Mouse (Mus musculus) CD4-positive naive resting alpha-beta T cell, adult 76 days (primary cell): Measurements from ENCODE around the gene Cryga. TPM values are rescaled to one million over a fixed set of nuclear protein-coding genes. Genes with fewer than 3 reads are reported as not detected.

Experiments used
- total RNA-seq: library from RNA; stranded (reverse); gene quantifications from one replicate; pipeline ENCODE4 v1.2.4, GENCODE M21; 2023

Gene Cryga
- not detected for total RNA-seq

DNA sequence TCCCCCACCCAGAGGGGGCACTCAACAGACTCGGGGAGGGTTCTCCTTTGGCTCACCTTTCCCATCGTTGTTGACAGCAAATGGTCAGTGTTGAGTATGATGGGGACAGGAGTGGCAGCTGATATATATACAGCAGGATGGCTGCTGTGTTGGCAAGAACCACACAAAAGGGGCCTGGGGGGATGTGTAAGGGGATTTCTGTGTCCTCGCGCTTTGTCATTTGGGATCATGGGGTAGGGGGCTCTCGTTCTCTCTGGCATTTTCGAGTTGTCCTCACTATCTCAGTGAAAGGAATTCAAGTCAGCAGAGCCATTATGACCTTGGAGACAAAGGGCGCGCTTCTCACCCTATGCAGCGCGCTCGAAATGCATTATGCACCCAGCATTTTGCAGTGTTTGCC lies at the start of gene Cryga:
Gene Cryga, minus strand, starts transcription at position 101 of the 400 bp plus-strand sequence.

DNA sequence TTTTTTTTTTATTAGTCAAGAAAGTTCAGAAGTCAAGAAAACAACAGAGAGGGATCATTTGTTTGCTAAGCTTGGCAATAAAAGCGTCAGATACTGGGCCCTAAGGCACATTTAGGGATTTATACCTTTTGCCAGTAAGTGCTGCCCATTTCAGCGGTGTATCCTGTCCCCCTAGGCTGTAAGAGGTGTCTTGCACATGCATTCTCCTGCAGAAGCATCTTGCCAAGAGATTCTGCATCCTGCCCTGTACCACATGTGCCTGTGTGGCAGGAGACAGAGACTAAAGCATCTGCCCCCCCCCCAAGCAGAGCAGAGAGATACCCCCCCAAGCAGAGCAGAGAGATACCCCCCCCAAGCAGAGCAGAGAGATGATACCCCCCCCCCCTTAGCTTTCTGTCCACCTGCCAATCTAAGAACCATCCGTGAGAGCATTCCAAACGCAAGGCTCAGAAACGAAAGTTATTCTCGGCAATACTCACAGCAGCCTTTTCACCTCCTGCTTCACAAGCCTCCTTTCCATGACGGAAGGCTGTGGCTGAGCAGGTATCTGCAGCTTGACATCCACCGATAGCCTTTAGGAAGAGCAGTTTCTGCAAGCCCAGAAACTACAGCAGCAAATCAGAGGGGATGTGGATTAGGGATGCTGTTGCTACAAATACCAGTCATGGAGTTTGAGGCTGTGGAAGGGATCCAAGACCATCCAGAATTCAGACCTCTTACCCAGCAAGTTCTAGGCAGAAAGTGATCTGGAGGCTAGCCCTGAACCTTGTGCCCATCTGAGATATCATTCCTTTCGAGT lies 19.6 kb upstream of the Cryga start, which contains the start of gene D630023F18Rik:
Gene D630023F18Rik, minus strand, starts transcription at position 641 of the 799 bp plus-strand sequence.

DNA sequence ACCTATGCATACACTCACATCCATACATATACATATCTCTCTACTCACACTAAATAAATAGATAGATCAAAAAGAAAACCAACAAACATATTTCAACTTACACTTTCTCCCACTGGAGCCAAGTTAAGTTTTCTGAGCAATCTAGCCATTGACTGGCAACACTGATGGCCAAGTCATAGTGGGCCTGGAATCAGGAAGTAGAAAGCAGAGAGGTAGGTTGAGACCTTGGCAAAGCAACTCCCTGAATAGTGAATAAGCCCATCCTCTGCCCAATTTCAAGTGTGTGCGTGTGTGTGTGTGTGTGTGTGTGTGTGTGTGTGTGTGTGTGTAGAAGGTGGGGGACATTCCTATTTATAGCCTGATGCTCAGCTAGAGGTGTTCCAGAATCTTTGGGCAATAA lies 16.3 kb upstream of the Cryga start, which contains the start of gene Gm28845:
Gene Gm28845, minus strand, starts transcription at position 121 of the 400 bp plus-strand sequence.

GRCm38 (mm10) chr1:65082188-65082587 lies 21.0 kb downstream of the Cryga start, which contains the start of gene Crygb:
Gene Crygb (minus strand): TSS chr1:65082288.

DNA sequence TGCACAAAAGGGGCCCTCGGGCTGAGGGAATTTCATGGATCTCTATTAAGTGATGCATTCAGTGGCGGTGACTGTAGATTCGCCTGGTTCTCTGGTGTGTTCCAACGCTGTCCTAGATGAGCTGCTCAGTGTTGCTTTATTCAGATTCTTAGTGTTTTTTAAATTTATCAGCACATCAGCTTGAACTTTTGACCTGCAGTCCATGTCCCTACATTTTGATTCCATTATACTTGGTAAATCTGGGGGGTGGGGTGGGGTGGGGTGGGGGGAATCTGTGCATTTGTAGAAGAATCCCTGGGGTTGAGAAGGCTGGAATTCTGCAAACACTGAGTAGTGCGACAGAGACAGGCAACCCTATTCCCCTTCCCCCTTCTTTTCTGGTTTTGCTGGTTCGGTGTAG lies 29.6 kb downstream of the Cryga start, which contains the start of gene Crygc:
Gene Crygc, minus strand, starts transcription at position 101 of the 400 bp plus-strand sequence.

DNA sequence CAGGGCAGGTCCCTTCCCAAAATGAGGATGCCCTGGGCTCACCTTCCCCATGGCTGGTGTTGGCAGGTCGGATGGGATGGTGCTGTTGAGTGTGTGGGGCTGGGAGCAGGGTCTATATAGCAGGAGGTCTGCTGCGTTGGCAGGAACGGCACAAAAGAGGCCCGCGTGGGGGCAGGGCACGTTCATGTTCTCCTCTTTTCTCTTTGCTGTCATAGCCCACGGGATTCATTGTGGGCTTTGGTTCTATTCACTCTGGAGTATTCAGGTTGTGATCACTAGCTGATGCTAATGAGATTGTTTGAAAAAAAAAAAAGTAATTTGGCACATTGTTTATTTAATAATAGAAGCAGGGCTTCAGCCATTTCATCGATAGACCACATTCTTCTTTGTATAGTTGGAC lies 39.8 kb downstream of the Cryga start, which contains the start of gene Crygd:
Gene Crygd, minus strand, starts transcription at position 101 of the 400 bp plus-strand sequence.

GRCm38 (mm10) chr1:65050952-65051351 lies 52.2 kb downstream of the Cryga start, which contains the start of gene Cryge:
Gene Cryge (minus strand): TSS chr1:65051149.

Other genes starting within 250 kb of the Cryga start
- gene Plekhm3, start 146.5 kb downstream of the Cryga start, total RNA-seq, result 18.4 TPM
- not detected for gene Akr1cl, start 70.6 kb downstream of the Cryga start, total RNA-seq
- not detected for gene Cryge, start 52.2 kb downstream of the Cryga start, total RNA-seq
- gene Crygd, start 39.9 kb downstream of the Cryga start, total RNA-seq, result not detected
- not detected for gene Crygc, start 29.7 kb downstream of the Cryga start, total RNA-seq
- gene Crygb, start 21.1 kb downstream of the Cryga start, total RNA-seq, result not detected
- gene Gm28845, start 16.2 kb upstream of the Cryga start, total RNA-seq, result not detected
- gene D630023F18Rik, start 19.8 kb upstream of the Cryga start, total RNA-seq, result not detected
- gene Idh1, start 83.1 kb upstream of the Cryga start, total RNA-seq, result 5.4 TPM
- 40.3 TPM for gene Pikfyve, start 83.3 kb upstream of the Cryga start, total RNA-seq
- gene Pth2r, start 178.7 kb upstream of the Cryga start, total RNA-seq, result not detected